Mouse (Mus musculus): ENCODE measurements around the gene Ghrhr. TPM values are rescaled to one million over a fixed set of nuclear protein-coding genes. Genes with fewer than 3 reads are reported as not detected.

Gene Ghrhr
- polyA plus RNA-seq, 1 experiment from 2014 or later = not detected

- H3K36me3 ChIP-seq (ENCODE audit: control insufficient read depth, insufficient read depth, low read length) = no peaks in the 10 kb centered on the region
- no peak overlapping the region for H3K9ac ChIP-seq (ENCODE audit: low read depth, low read length)
- DNase-seq (ENCODE audit: low spot score) = no peak
- no peak overlapping the region for H3K27ac ChIP-seq (ENCODE audit: low read depth, low read length)
- H3K4me1 ChIP-seq (replicated peaks; ENCODE audit: control insufficient read depth, insufficient read depth, low read length) = no peaks in the 10 kb centered on the region; the same call in 1 of the 2 replicates
- no peaks in the 10 kb centered on the region for H3K9me3 ChIP-seq (ENCODE audit: control insufficient read depth, low read length)
- no peak overlapping the region for H3K4me2 ChIP-seq
- WGBS = 85% methylated on average over 11 of the region's 11 CpGs
- no peak for ATAC-seq (replicated peaks; ENCODE audit: low FRiP score)
- no peak overlapping the region for H3K4me3 ChIP-seq (ENCODE audit: low read depth, low read length)
- peaks cover 5% of the 10 kb centered on the region for H3K27me3 ChIP-seq (replicated peaks; ENCODE audit: control insufficient read depth, insufficient read depth, low read length)
Observed at GRCm38 (mm10) chr6:55396622-55397041, 20.5 kb downstream of the Ghrhr start.

GRCm38 (mm10) chr6:55398869-55399628, 23.0 kb downstream of the Ghrhr start:
- Histone ChIP-seq H3K4me2 (no peak overlapping the region), H3K27ac (ENCODE audit: low read depth, low read length) (no peak overlapping the region), H3K27me3 (replicated peaks; ENCODE audit: control insufficient read depth, insufficient read depth, low read length) (peaks cover 5% of the 10 kb centered on the region), H3K4me3 (ENCODE audit: low read depth, low read length) (no peak overlapping the region), H3K9me3 (ENCODE audit: control insufficient read depth, low read length) (no peaks in the 10 kb centered on the region), H3K9ac (ENCODE audit: low read depth, low read length) (no peak overlapping the region), H3K4me1 (replicated peaks; ENCODE audit: control insufficient read depth, insufficient read depth, low read length) (no peaks in the 10 kb centered on the region; the same call in 1 of the 2 replicates), H3K36me3 (ENCODE audit: control insufficient read depth, insufficient read depth, low read length) (no peaks in the 10 kb centered on the region)
- WGBS = 74% methylated on average over 9 of the region's 9 CpGs
- ATAC-seq (replicated peaks; ENCODE audit: low FRiP score) (no peak), DNase-seq (ENCODE audit: low spot score) (no peak)

- no peak for DNase-seq (ENCODE audit: low spot score)
- H3K4me3 ChIP-seq (ENCODE audit: low read depth, low read length) = no peak overlapping the region
- no peak for ATAC-seq (replicated peaks; ENCODE audit: low FRiP score)
- H3K4me1 ChIP-seq (replicated peaks; ENCODE audit: control insufficient read depth, insufficient read depth, low read length) = no peaks in the 10 kb centered on the region; the same call in 1 of the 2 replicates
- no peaks in the 10 kb centered on the region for H3K36me3 ChIP-seq (ENCODE audit: control insufficient read depth, insufficient read depth, low read length)
- no peak overlapping the region for H3K4me2 ChIP-seq
- peaks cover 5% of the 10 kb centered on the region for H3K27me3 ChIP-seq (replicated peaks; ENCODE audit: control insufficient read depth, insufficient read depth, low read length)
- H3K9me3 ChIP-seq (ENCODE audit: control insufficient read depth, low read length) = no peaks in the 10 kb centered on the region
- H3K9ac ChIP-seq (ENCODE audit: low read depth, low read length) = no peak overlapping the region
- H3K27ac ChIP-seq (ENCODE audit: low read depth, low read length) = no peak overlapping the region
- 79% methylated on average over 5 of the region's 5 CpGs for WGBS
Observed at GRCm38 (mm10) chr6:55399910-55400309, 23.8 kb downstream of the Ghrhr start.

- DNase-seq (ENCODE audit: low spot score) = no peak
- no peaks in the 10 kb centered on the region for H3K4me1 ChIP-seq (replicated peaks; ENCODE audit: control insufficient read depth, insufficient read depth, low read length)
- WGBS = 65% methylated on average over 9 of the region's 9 CpGs
Observed at GRCm38 (mm10) chr6:55402041-55402776, 26.1 kb downstream of the Ghrhr start.

GRCm38 (mm10) chr6:55403411-55404309, 27.6 kb downstream of the Ghrhr start:
- no peaks in the 10 kb centered on the region for H3K9me3 ChIP-seq (ENCODE audit: control insufficient read depth, low read length)
- no peaks in the 10 kb centered on the region for H3K4me1 ChIP-seq (replicated peaks; ENCODE audit: control insufficient read depth, insufficient read depth, low read length)
- 53% methylated on average over 9 of the region's 9 CpGs for WGBS
- H3K9ac ChIP-seq (ENCODE audit: low read depth, low read length) = no peak overlapping the region
- DNase-seq (ENCODE audit: low spot score) (no peak), ATAC-seq (replicated peaks; ENCODE audit: low FRiP score) (no peak)
- H3K4me3 ChIP-seq (ENCODE audit: low read depth, low read length) = no peak overlapping the region
- H3K4me2 ChIP-seq = no peak overlapping the region
- no peak overlapping the region for H3K27ac ChIP-seq (ENCODE audit: low read depth, low read length)
- H3K27me3 ChIP-seq (replicated peaks; ENCODE audit: control insufficient read depth, insufficient read depth, low read length) = no peaks in the 10 kb centered on the region
- H3K36me3 ChIP-seq (ENCODE audit: control insufficient read depth, insufficient read depth, low read length) = no peaks in the 10 kb centered on the region

More at GRCm38 (mm10) chr6:55402041-55402776, 26.1 kb downstream of the Ghrhr start:
- H3K36me3 ChIP-seq (ENCODE audit: control insufficient read depth, insufficient read depth, low read length) = no peaks in the 10 kb centered on the region
- no peak overlapping the region for H3K4me3 ChIP-seq (ENCODE audit: low read depth, low read length)
- no peak overlapping the region for H3K4me2 ChIP-seq
- H3K27ac ChIP-seq (ENCODE audit: low read depth, low read length) = no peak overlapping the region
- no peak for ATAC-seq (replicated peaks; ENCODE audit: low FRiP score)
- H3K9ac ChIP-seq (ENCODE audit: low read depth, low read length) = no peak overlapping the region
- no peaks in the 10 kb centered on the region for H3K9me3 ChIP-seq (ENCODE audit: control insufficient read depth, low read length)
- H3K27me3 ChIP-seq (replicated peaks; ENCODE audit: control insufficient read depth, insufficient read depth, low read length) = peaks cover 2% of the 10 kb centered on the region

GRCm38 (mm10) chr6:55404421-55404990, 28.4 kb downstream of the Ghrhr start:
- 76% methylated on average over 5 of the region's 5 CpGs for WGBS
- ATAC-seq (replicated peaks; ENCODE audit: low FRiP score) = no peak

GRCm38 (mm10) chr6:55407345-55407744, 31.2 kb downstream of the Ghrhr start:
- H3K9me3 ChIP-seq (ENCODE audit: control insufficient read depth, low read length) = no peaks in the 10 kb centered on the region
- no peaks in the 10 kb centered on the region for H3K36me3 ChIP-seq (ENCODE audit: control insufficient read depth, insufficient read depth, low read length)
- H3K4me2 ChIP-seq = no peak overlapping the region
- no peaks in the 10 kb centered on the region for H3K4me1 ChIP-seq (replicated peaks; ENCODE audit: control insufficient read depth, insufficient read depth, low read length)
- no peak overlapping the region for H3K9ac ChIP-seq (ENCODE audit: low read depth, low read length)
- WGBS = 74% methylated on average over 4 of the region's 4 CpGs
- H3K27me3 ChIP-seq (replicated peaks; ENCODE audit: control insufficient read depth, insufficient read depth, low read length) = no peaks in the 10 kb centered on the region
- no peak overlapping the region for H3K4me3 ChIP-seq (ENCODE audit: low read depth, low read length)
- no peak for DNase-seq (ENCODE audit: low spot score)
- ATAC-seq (replicated peaks; ENCODE audit: low FRiP score) = no peak
- no peak overlapping the region for H3K27ac ChIP-seq (ENCODE audit: low read depth, low read length)

More at GRCm38 (mm10) chr6:55404421-55404990, 28.4 kb downstream of the Ghrhr start:
- H3K27ac ChIP-seq (ENCODE audit: low read depth, low read length) = no peak overlapping the region
- no peaks in the 10 kb centered on the region for H3K27me3 ChIP-seq (replicated peaks; ENCODE audit: control insufficient read depth, insufficient read depth, low read length)
- no peaks in the 10 kb centered on the region for H3K36me3 ChIP-seq (ENCODE audit: control insufficient read depth, insufficient read depth, low read length)
- H3K9me3 ChIP-seq (ENCODE audit: control insufficient read depth, low read length) = no peaks in the 10 kb centered on the region
- no peaks in the 10 kb centered on the region for H3K4me1 ChIP-seq (replicated peaks; ENCODE audit: control insufficient read depth, insufficient read depth, low read length)
- H3K4me2 ChIP-seq = no peak overlapping the region
- H3K9ac ChIP-seq (ENCODE audit: low read depth, low read length) = no peak overlapping the region
- DNase-seq (ENCODE audit: low spot score) = no peak
- H3K4me3 ChIP-seq (ENCODE audit: low read depth, low read length) = no peak overlapping the region

- Histone ChIP-seq H3K9me3 (ENCODE audit: control insufficient read depth, low read length) (no peaks in the 10 kb centered on the region), H3K4me3 (ENCODE audit: low read depth, low read length) (no peak overlapping the region), H3K27me3 (replicated peaks; ENCODE audit: control insufficient read depth, insufficient read depth, low read length) (no peaks in the 10 kb centered on the region), H3K9ac (ENCODE audit: low read depth, low read length) (no peak overlapping the region), H3K36me3 (ENCODE audit: control insufficient read depth, insufficient read depth, low read length) (no peaks in the 10 kb centered on the region), H3K4me1 (replicated peaks; ENCODE audit: control insufficient read depth, insufficient read depth, low read length) (no peaks in the 10 kb centered on the region), H3K4me2 (no peak overlapping the region), H3K27ac (ENCODE audit: low read depth, low read length) (no peak overlapping the region)
- DNase-seq (ENCODE audit: low spot score) (no peak), ATAC-seq (replicated peaks; ENCODE audit: low FRiP score) (no peak)
- 35% methylated on average over 7 of the region's 7 CpGs for WGBS
Observed at GRCm38 (mm10) chr6:55410119-55410775, 34.2 kb downstream of the Ghrhr start.
